Mouse (Mus musculus): ENCODE data around the gene Ralb. TPM values are rescaled to one million over a fixed set of nuclear protein-coding genes. Genes with fewer than 3 reads are reported as not detected.

Ralb gene
- polyA plus RNA-seq, 2 experiments, result 49.4 to 110 TPM

DNA sequence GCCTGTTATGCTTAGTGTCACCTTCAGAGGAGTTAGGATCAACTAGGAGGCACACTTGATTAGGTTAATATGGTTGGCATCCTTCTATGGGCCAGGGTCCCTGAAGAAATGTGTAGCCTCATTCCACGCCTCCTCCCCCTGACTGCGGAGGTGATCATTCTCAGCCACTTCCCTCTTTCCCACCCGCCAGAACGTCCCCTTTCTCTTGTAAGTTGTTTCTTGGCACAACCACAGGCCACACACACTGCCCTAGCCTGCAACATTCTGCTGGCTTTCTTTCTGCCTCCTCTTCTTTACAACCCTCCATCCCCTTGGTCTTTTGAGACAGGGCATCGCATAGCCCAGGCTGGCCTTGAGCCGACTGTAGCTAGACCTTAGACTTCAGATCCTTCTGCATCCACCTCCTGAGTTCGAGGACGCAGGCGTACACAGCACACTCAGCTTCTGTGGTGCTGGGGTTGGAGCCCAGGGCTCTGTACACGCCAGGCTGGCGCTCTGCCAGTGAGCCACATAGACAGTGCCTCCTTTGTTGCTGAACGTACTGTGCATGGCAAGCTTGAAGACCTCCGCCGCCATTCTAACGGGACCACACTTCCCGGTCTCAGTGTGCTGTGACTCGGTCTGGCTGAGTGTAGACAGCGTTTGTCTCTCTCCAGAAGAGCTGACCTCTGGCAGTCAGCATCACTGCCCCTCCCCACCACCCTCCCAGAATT lies 28.7 kb upstream of the Ralb start:
- DNase-seq (ENCODE audit: low spot score) (no peak), ATAC-seq (ENCODE audit: low FRiP score, low read depth) (no peak)
- no peaks in the 10 kb centered on the region for H3K27me3 ChIP-seq (ENCODE audit: control insufficient read depth, insufficient read depth, low read length)
- H3K4me3 ChIP-seq (replicated peaks; ENCODE audit: low read length), result no peak overlapping the region
- H3K9me3 ChIP-seq (ENCODE audit: control insufficient read depth, low read length), result no peaks in the 10 kb centered on the region; the same call in 1 of the 2 replicates
- TF ChIP-seq POLR2A (IDR thresholded peaks at IDR 0.05; ENCODE audit: borderline replicate concordance, extremely low read depth, insufficient read depth, insufficient read length), result no peak
- no peak overlapping the region for H3K9ac ChIP-seq (ENCODE audit: low read depth, low read length, severe bottlenecking)
- no peak overlapping the region for H3K4me2 ChIP-seq (replicated peaks; ENCODE audit: low read depth, low read length, severe bottlenecking)
- H3K27ac ChIP-seq (replicated peaks; ENCODE audit: low read depth, low read length), result no peak overlapping the region
- no peaks in the 10 kb centered on the region for H3K4me1 ChIP-seq (ENCODE audit: control insufficient read depth, insufficient read depth, low read length)
- H3K36me3 ChIP-seq (ENCODE audit: control insufficient read depth, insufficient read depth, low read length), result peaks cover 10% of the 10 kb centered on the region
- 84% methylated on average over 18 of the region's 18 CpGs for WGBS

DNA sequence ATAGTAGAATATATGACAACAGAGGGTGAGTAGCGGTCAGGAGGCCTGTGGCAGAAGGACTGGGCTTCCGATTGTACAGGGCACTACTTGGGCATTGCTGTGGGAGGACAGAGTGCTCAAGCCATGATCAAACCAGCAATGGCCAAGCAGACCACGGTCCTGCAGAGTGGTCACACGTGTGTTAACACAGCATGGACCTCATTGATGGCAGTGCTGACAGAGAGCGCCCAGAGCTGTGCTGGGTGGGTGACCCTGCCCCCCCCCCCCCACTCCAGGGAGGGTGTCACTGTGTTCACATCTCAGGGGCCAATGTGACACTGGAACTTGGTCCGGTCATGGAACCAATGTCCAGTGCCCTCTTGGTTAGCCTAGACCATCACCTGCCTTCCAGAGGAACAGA lies 27.6 kb upstream of the Ralb start:
- peaks cover 19% of the 10 kb centered on the region for H3K36me3 ChIP-seq (ENCODE audit: control insufficient read depth, insufficient read depth, low read length)
- H3K27me3 ChIP-seq (ENCODE audit: control insufficient read depth, insufficient read depth, low read length), result no peaks in the 10 kb centered on the region
- 94% methylated on average over 5 of the region's 6 CpGs for WGBS
- peaks cover 7% of the 10 kb centered on the region; the same call in 1 of the 2 replicates for H3K9me3 ChIP-seq (ENCODE audit: control insufficient read depth, low read length)
- no peak overlapping the region for H3K9ac ChIP-seq (ENCODE audit: low read depth, low read length, severe bottlenecking)
- ATAC-seq (ENCODE audit: low FRiP score, low read depth), result no peak
- no peak for DNase-seq (ENCODE audit: low spot score)
- no peak for TF ChIP-seq POLR2A (IDR thresholded peaks at IDR 0.05; ENCODE audit: borderline replicate concordance, extremely low read depth, insufficient read depth, insufficient read length)
- no peak overlapping the region for H3K4me2 ChIP-seq (replicated peaks; ENCODE audit: low read depth, low read length, severe bottlenecking)
- no peak overlapping the region for H3K27ac ChIP-seq (replicated peaks; ENCODE audit: low read depth, low read length)
- H3K4me3 ChIP-seq (replicated peaks; ENCODE audit: low read length), result no peak overlapping the region
- H3K4me1 ChIP-seq (ENCODE audit: control insufficient read depth, insufficient read depth, low read length), result no peaks in the 10 kb centered on the region

DNA sequence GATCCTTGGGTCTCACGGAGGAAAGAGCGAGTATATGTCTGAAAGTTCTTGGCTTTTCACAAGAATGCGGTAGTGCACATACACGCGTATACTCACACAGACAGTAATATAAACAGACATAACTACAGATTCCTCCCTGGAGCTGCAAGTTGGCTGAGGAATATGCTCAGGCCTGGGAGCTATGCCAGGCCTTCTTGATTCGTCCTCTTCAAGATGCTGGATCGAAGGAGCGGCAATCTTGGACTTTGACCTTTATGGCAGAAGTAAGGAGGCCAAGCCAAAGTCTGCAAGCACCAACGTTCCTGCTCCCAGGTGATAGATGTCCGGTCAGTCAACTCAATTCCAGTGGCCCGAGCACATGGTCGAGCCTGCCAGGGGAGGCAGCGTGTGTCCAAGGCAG lies 26.3 kb upstream of the Ralb start:
- H3K9ac ChIP-seq (ENCODE audit: low read depth, low read length, severe bottlenecking), result no peak overlapping the region
- no peak overlapping the region for H3K4me3 ChIP-seq (replicated peaks; ENCODE audit: low read length)
- H3K27me3 ChIP-seq (ENCODE audit: control insufficient read depth, insufficient read depth, low read length), result no peaks in the 10 kb centered on the region
- ATAC-seq (ENCODE audit: low FRiP score, low read depth), result no peak
- peaks cover 25% of the 10 kb centered on the region for H3K36me3 ChIP-seq (ENCODE audit: control insufficient read depth, insufficient read depth, low read length)
- DNase-seq (ENCODE audit: low spot score), result no peak
- no peak overlapping the region for H3K4me2 ChIP-seq (replicated peaks; ENCODE audit: low read depth, low read length, severe bottlenecking)
- no peak overlapping the region for H3K27ac ChIP-seq (replicated peaks; ENCODE audit: low read depth, low read length)
- TF ChIP-seq POLR2A (IDR thresholded peaks at IDR 0.05; ENCODE audit: borderline replicate concordance, extremely low read depth, insufficient read depth, insufficient read length), result no peak
- peaks cover 9% of the 10 kb centered on the region; the same call in 1 of the 2 replicates for H3K9me3 ChIP-seq (ENCODE audit: control insufficient read depth, low read length)
- 88% methylated on average over 13 of the region's 13 CpGs for WGBS
- H3K4me1 ChIP-seq (ENCODE audit: control insufficient read depth, insufficient read depth, low read length), result peaks cover 6% of the 10 kb centered on the region

DNA sequence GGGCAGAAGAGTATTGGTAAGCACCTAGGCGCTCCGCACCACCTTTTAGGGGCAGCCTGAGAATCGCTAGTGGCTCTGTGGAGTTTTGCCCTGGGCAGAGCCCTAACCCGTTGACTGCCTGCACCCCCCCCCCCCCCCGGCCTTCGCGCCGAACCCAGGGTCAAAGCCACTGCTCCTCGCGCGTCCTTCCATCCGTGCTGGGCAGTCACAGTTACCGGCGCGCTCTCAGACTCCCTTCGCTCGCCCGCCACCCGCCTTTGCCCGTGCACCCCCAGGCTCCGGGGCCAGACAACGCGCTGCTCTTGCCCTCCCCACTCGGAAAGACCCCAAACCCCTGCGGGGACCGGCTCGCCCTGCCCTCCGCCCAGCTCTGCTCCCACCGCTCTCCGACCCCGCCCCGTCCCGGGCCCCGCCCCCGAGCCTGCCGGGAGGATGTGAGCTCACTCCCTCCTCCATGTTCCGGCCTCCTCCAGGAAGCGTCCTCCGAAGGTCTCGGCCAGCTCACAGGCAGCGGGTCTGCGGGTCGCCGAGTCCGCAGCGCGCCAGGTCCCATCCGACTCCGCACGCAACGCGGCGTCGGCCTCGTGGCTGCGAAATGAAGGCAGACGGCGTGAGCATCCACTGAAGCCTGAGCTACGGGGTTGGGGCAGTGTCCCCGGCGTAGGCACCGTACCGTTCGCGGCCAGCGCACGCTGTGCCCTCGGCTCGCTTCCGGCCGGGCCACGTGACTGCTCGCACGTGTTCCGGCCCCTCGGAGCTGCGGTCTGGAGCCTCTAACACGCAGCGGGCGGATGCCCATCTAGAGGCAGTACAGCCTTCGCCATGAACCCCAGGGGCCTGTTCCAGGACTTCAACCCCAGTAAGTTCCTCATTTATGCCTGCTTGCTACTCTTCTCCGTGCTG lies 21.3 kb upstream of the Ralb start, which contains the start of gene Tmem185b:
Gene Tmem185b (plus strand): TSS at position 472 of the 903 bp plus-strand sequence.
- TF ChIP-seq POLR2A (IDR thresholded peaks at IDR 0.05; ENCODE audit: borderline replicate concordance, extremely low read depth, insufficient read depth, insufficient read length), result peak; percentile 69; the same call in 1 of the 2 replicates
- 1% methylated on average over 68 of the region's 82 CpGs for WGBS
- peak within 1 kb of the TSS; percentile 64 for H3K4me3 ChIP-seq (replicated peaks; ENCODE audit: low read length)

DNA sequence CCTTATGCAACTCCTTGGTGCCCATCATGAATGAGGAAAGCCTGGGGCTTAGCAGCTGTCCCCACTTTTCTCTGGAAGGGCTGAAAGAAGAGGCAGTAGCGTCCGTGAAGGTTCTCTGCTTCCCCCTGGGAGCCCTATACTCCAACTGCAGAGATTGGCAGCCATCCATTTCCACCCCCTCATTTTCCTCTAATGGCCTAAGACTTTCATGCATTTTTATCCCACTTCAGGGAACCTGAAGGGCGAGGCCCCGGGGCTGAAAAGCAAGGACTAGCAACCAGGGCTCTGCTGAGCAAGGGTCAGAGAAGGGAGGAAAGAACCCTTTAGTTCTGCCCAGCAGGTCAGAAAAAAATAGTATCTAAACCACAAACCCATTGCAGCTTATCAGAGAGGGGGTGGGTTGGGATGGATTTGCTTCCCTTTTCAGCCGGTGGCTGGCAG lies 20.4 kb upstream of the Ralb start:
- Histone ChIP-seq H3K9ac (ENCODE audit: low read depth, low read length, severe bottlenecking) (0 out of 2 replicates have a peak overlapping the region, but pooled peaks have one; percentile 75), H3K4me2 (replicated peaks; ENCODE audit: low read depth, low read length, severe bottlenecking) (peak overlapping the region; percentile 94), H3K4me1 (ENCODE audit: control insufficient read depth, insufficient read depth, low read length) (peaks cover 16% of the 10 kb centered on the region), H3K4me3 (replicated peaks; ENCODE audit: low read length) (peak overlapping the region; percentile 64), H3K27me3 (ENCODE audit: control insufficient read depth, insufficient read depth, low read length) (no peaks in the 10 kb centered on the region), H3K36me3 (ENCODE audit: control insufficient read depth, insufficient read depth, low read length) (peaks cover 25% of the 10 kb centered on the region), H3K27ac (replicated peaks; ENCODE audit: low read depth, low read length) (peak overlapping the region; percentile 38; the same call in 1 of the 2 replicates), H3K9me3 (ENCODE audit: control insufficient read depth, low read length) (peaks cover 9% of the 10 kb centered on the region; the same call in 1 of the 2 replicates)
- peak; percentile 82 for DNase-seq (ENCODE audit: low spot score)
- no peak for TF ChIP-seq POLR2A (IDR thresholded peaks at IDR 0.05; ENCODE audit: borderline replicate concordance, extremely low read depth, insufficient read depth, insufficient read length)
- WGBS, result 11% methylated on average over 5 of the region's 5 CpGs
- no peak for ATAC-seq (ENCODE audit: low FRiP score, low read depth)

More for the DNA sequence above, 21.3 kb upstream of the Ralb start, which contains the start of gene Tmem185b:
- Histone ChIP-seq H3K4me1 (ENCODE audit: control insufficient read depth, insufficient read depth, low read length) (peaks cover 16% of the 10 kb centered on the region), H3K27ac (replicated peaks; ENCODE audit: low read depth, low read length) (peak within 1 kb of the TSS; percentile 67), H3K9ac (ENCODE audit: low read depth, low read length, severe bottlenecking) (peak within 1 kb of the TSS; percentile 75), H3K9me3 (ENCODE audit: control insufficient read depth, low read length) (peaks cover 9% of the 10 kb centered on the region; the same call in 1 of the 2 replicates), H3K36me3 (ENCODE audit: control insufficient read depth, insufficient read depth, low read length) (peaks cover 25% of the 10 kb centered on the region), H3K4me2 (replicated peaks; ENCODE audit: low read depth, low read length, severe bottlenecking) (peak within 1 kb of the TSS; percentile 94), H3K27me3 (ENCODE audit: control insufficient read depth, insufficient read depth, low read length) (no peaks in the 10 kb centered on the region)
- DNase-seq (ENCODE audit: low spot score) (peak; percentile 77), ATAC-seq (ENCODE audit: low FRiP score, low read depth) (peak; percentile 97)
